Comparison of ENCODE assay signal across 8 mouse cellular contexts in genomic region chr1:168432232-168432280, GRCm38 (mm10). TPM values are rescaled to one million over a fixed set of nuclear protein-coding genes. Genes with fewer than 3 reads are reported as not detected.
DNase-seq lines count a peak whose midpoint lies in the region; ATAC-seq and TF ChIP-seq lines count a peak whose summit lies in the region.
"Not testable (repeated sequence)": the region's sequence is repeated elsewhere in the genome, so short reads cannot be mapped to it uniquely, and the experiment has no call there.

TSS of gene Pbx1 (minus strand) at chr1:168432270.

- not testable (repeated sequence) for TF ChIP-seq EP300 in lung, postnatal 0 days (IDR thresholded peaks at IDR 0.05)

- peak within 1 kb of the TSS; percentile 97 for H3K9ac ChIP-seq in embryonic facial prominence, embryonic 14.5 days (ENCODE audit: low read depth, low read length)
- peak within 1 kb of the TSS; percentile 99 for H3K9ac ChIP-seq in kidney, embryonic 16.5 days (replicated peaks; ENCODE audit: low read length)
- peak within 1 kb of the TSS; percentile 80 for H3K9ac ChIP-seq in lung, postnatal 0 days (replicated peaks; ENCODE audit: low read depth)

- peaks cover 14% of the 10 kb centered on the region for H3K4me1 ChIP-seq in embryonic facial prominence, embryonic 14.5 days (ENCODE audit: control insufficient read depth, insufficient read depth, low read length)
- peaks cover 12% of the 10 kb centered on the region for H3K4me1 ChIP-seq in kidney, embryonic 16.5 days (ENCODE audit: insufficient read depth, low read length)
- peaks cover 21% of the 10 kb centered on the region for H3K4me1 ChIP-seq in limb, embryonic 10.5 days
- not testable (repeated sequence) for H3K4me1 ChIP-seq in lung, postnatal 0 days (ENCODE audit: insufficient read depth, low read depth, low read length)

- H3K9me3 ChIP-seq in embryonic facial prominence, embryonic 14.5 days (ENCODE audit: control insufficient read depth, low read length); kidney, embryonic 16.5 days (ENCODE audit: low read length); limb, embryonic 10.5 days (replicated peaks); lung, postnatal 0 days (ENCODE audit: low read length): not testable (repeated sequence)

- ATAC-seq in embryonic facial prominence, embryonic 14.5 days (ENCODE audit: low read depth); kidney, embryonic 16.5 days (ENCODE audit: low FRiP score, low TSS enrichment); lung, postnatal 0 days; neutrophil, adult 5-6 weeks (ENCODE audit: extremely low read depth, insufficient number of reproducible peaks, low FRiP score, poor library complexity, severe bottlenecking): not testable (repeated sequence)

- not testable (repeated sequence) for TF ChIP-seq CTCF in lung, postnatal 0 days (IDR thresholded peaks at IDR 0.05)

- not testable (repeated sequence) for H3K27me3 ChIP-seq in embryonic facial prominence, embryonic 14.5 days (replicated peaks; ENCODE audit: control insufficient read depth, insufficient read depth, low read length); kidney, embryonic 16.5 days (ENCODE audit: insufficient read depth, low read length); limb, embryonic 10.5 days (ENCODE audit: low read depth, poor library complexity, severe bottlenecking); lung, postnatal 0 days (replicated peaks; ENCODE audit: insufficient read depth, low read length)

- H3K36me3 ChIP-seq in embryonic facial prominence, embryonic 14.5 days (ENCODE audit: control insufficient read depth, insufficient read depth, low read length); kidney, embryonic 16.5 days (ENCODE audit: insufficient read depth, low read length); limb, embryonic 10.5 days; lung, postnatal 0 days (ENCODE audit: insufficient read depth, low read length): not testable (repeated sequence)

- H3K4me2 ChIP-seq in embryonic facial prominence, embryonic 14.5 days (ENCODE audit: low read depth, low read length): peak within 1 kb of the TSS; percentile 80
- H3K4me2 ChIP-seq in kidney, embryonic 16.5 days (replicated peaks; ENCODE audit: low read depth, low read length): peak within 1 kb of the TSS; percentile 66
- peak within 1 kb of the TSS; percentile 65 for H3K4me2 ChIP-seq in lung, postnatal 0 days (replicated peaks; ENCODE audit: low read depth, low read length)

- peak within 1 kb of the TSS; percentile 80 for H3K4me3 ChIP-seq in embryonic facial prominence, embryonic 14.5 days (ENCODE audit: low read depth, low read length)
- peak within 1 kb of the TSS; percentile 99 for H3K4me3 ChIP-seq in kidney, embryonic 16.5 days (ENCODE audit: low read length)
- peak within 1 kb of the TSS; percentile 88 for H3K4me3 ChIP-seq in limb, embryonic 10.5 days
- H3K4me3 ChIP-seq in lung, postnatal 0 days (ENCODE audit: low read depth, low read length): peak within 1 kb of the TSS; percentile 76

- intact Hi-C loops in heart, postnatal 36 days (cut with DNase I): loop anchor here (5.0 to 10.0 kb wide), 2 partner anchors 145 to 337 kb away; no protein-coding TSS in a partner anchor

- peak within 1 kb of the TSS; percentile 100 for H3K27ac ChIP-seq in embryonic facial prominence, embryonic 14.5 days (replicated peaks; ENCODE audit: low read depth, low read length)
- H3K27ac ChIP-seq in kidney, embryonic 16.5 days (ENCODE audit: low read length): peak within 1 kb of the TSS; percentile 100
- peak within 1 kb of the TSS; percentile 99 for H3K27ac ChIP-seq in limb, embryonic 10.5 days
- H3K27ac ChIP-seq in lung, postnatal 0 days (ENCODE audit: low read length): peak within 1 kb of the TSS; percentile 93

- not testable (repeated sequence) for DNase-seq in adrenal gland, adult 2 months; embryonic facial prominence, embryonic 14.5 days (ENCODE audit: low spot score); gastrocnemius, postnatal 25 days; heart, postnatal 36 days; limb, embryonic 10.5 days (ENCODE audit: low spot score); lung, postnatal 0 days (ENCODE audit: low spot score)

RNA-seq across cellular contexts. Expression of gene Pbx1, which starts in this region (rescaled TPM):
- total RNA-seq in adrenal gland, adult 2 months (2021): 100 to 1,000 TPM; 148 to 210 TPM
- 35.7 and 66.2 TPM in 2 replicates for polyA plus RNA-seq in adrenal gland, adult 2 months (2012; rRNA removed)
- 30.5 and 34.7 TPM in 2 replicates for polyA plus RNA-seq in embryonic facial prominence, embryonic 14.5 days (2014; fragmentation: Nextera tagmentation; extraction: Ambion mirVana)
- 10 to 100 TPM; 19.3 to 19.9 TPM for total RNA-seq in gastrocnemius, postnatal 25 days (2021)
- total RNA-seq in heart, postnatal 36 days (2021): 10 to 100 TPM; 47.2 to 63.0 TPM
- 67.3 and 75.5 TPM in 2 replicates for polyA plus RNA-seq in kidney, embryonic 16.5 days (2015; fragmentation: Nextera tagmentation; extraction: Ambion mirVana)
- 44.7 and 55.9 TPM in 2 replicates for polyA plus RNA-seq in limb, embryonic 10.5 days (2016; fragmentation: Nextera tagmentation; extraction: Ambion mirVana)
- polyA plus RNA-seq in lung, postnatal 0 days (2015; fragmentation: Nextera tagmentation; extraction: Ambion mirVana): 23.9 and 32.5 TPM in 2 replicates
- total RNA-seq in neutrophil, adult 5-6 weeks (2017): 40.4 and 42.2 TPM in 2 replicates
